Comparison of ENCODE assay signal across 8 mouse cellular contexts in genomic region chr10:30844191-30845010, GRCm38 (mm10). TPM values are rescaled to one million over a fixed set of nuclear protein-coding genes. Genes with fewer than 3 reads are reported as not detected.
DNase-seq lines count a peak whose midpoint lies in the region; ATAC-seq and TF ChIP-seq lines count a peak whose summit lies in the region.

No protein-coding gene starts in this region.

- no peak overlapping the region for H3K27ac ChIP-seq in thymus, adult 2 months (ENCODE audit: control insufficient read depth, insufficient read depth, low read length)
- H3K27ac ChIP-seq in limb, embryonic 10.5 days = peak overlapping the region; percentile 83
- H3K27ac ChIP-seq in midbrain, postnatal 0 days (ENCODE audit: low read depth, low read length) = no peak overlapping the region

- peaks cover 10% of the 10 kb centered on the region for H3K4me1 ChIP-seq in thymus, adult 2 months (replicated peaks; ENCODE audit: control insufficient read depth, insufficient read depth, low read length)
- H3K4me1 ChIP-seq in limb, embryonic 10.5 days = peaks cover 43% of the 10 kb centered on the region
- peaks cover 8% of the 10 kb centered on the region; the same call in 1 of the 2 replicates for H3K4me1 ChIP-seq in midbrain, postnatal 0 days (ENCODE audit: insufficient read depth, low read length)

- no peaks in the 10 kb centered on the region for H3K36me3 ChIP-seq in thymus, adult 2 months (ENCODE audit: control insufficient read depth, insufficient read depth, low read length)
- H3K36me3 ChIP-seq in limb, embryonic 10.5 days = no peaks in the 10 kb centered on the region
- no peaks in the 10 kb centered on the region for H3K36me3 ChIP-seq in midbrain, postnatal 0 days (ENCODE audit: insufficient read depth, low read length)

- intact Hi-C loops in heart, postnatal 14 days (cut with DNase I) = loop anchor here (10.0 kb wide), 1 partner anchor 760 kb away; the partner anchor contains the start of gene Rnf217
- intact Hi-C loops in left cerebral cortex, postnatal 14 days (cut with DNase I) = loop anchor here (5.0 kb wide), 1 partner anchor 453 kb away; no protein-coding TSS in a partner anchor

- no peak for TF ChIP-seq POLR2A in thymus, adult 2 months (IDR thresholded peaks at IDR 0.05; ENCODE audit: control insufficient read depth, extremely low read depth, insufficient read depth, low read length, poor library complexity)

- H3K4me2 ChIP-seq in midbrain, postnatal 0 days (ENCODE audit: low read depth, low read length, poor library complexity, severe bottlenecking) = peak overlapping the region; percentile 80

- no peak overlapping the region for H3K4me3 ChIP-seq in thymus, adult 2 months (ENCODE audit: control insufficient read depth, insufficient read depth, low read length)
- H3K4me3 ChIP-seq in limb, embryonic 10.5 days = peak overlapping the region; percentile 67
- H3K4me3 ChIP-seq in midbrain, postnatal 0 days (ENCODE audit: low read depth, low read length) = peak overlapping the region; percentile 67

- DNase-seq in CD4-positive, CD25-positive, alpha-beta regulatory T cell, adult 2 months (ENCODE audit: low read depth, low spot score) = peak; percentile 10
- DNase-seq in thymus, postnatal 14 days = peak; percentile 6
- DNase-seq in thymus, adult 2 months = no peak
- peak; percentile 38 to 45 for DNase-seq in heart, postnatal 14 days
- DNase-seq in limb, embryonic 10.5 days (ENCODE audit: low spot score) = peak; percentile 69
- DNase-seq in midbrain, postnatal 0 days (ENCODE audit: low spot score) = peak; percentile 36
- no peak for DNase-seq in left cerebral cortex, postnatal 14 days (ENCODE audit: low spot score in 2 of 2)

- 16% methylated on average over 30 of the region's 30 CpGs for WGBS in thymus, adult 2 months
- 2% methylated on average over 30 of the region's 30 CpGs for WGBS in limb, embryonic 10.5 days
- 4% methylated on average over 30 of the region's 30 CpGs for WGBS in midbrain, postnatal 0 days

- peaks cover 5% of the 10 kb centered on the region; the same call in 1 of the 2 replicates for H3K27me3 ChIP-seq in thymus, adult 2 months (ENCODE audit: control insufficient read depth, insufficient read depth, low read length)
- H3K27me3 ChIP-seq in limb, embryonic 10.5 days (ENCODE audit: low read depth, poor library complexity, severe bottlenecking) = peaks cover 50% of the 10 kb centered on the region
- H3K27me3 ChIP-seq in midbrain, postnatal 0 days (ENCODE audit: insufficient read depth, low read length) = peaks cover 31% of the 10 kb centered on the region

- no peak overlapping the region for H3K9ac ChIP-seq in midbrain, postnatal 0 days (replicated peaks; ENCODE audit: low read length, poor library complexity, severe bottlenecking)

- ATAC-seq in CD4-positive, CD25-positive, alpha-beta regulatory T cell, adult 4 months = no peak
- ATAC-seq in midbrain, postnatal 0 days (ENCODE audit: low FRiP score) = no peak

- H3K9me3 ChIP-seq in limb, embryonic 10.5 days (replicated peaks) = no peaks in the 10 kb centered on the region
- no peaks in the 10 kb centered on the region for H3K9me3 ChIP-seq in midbrain, postnatal 0 days (ENCODE audit: low read length)

- TF ChIP-seq CTCF in thymus, adult 2 months (IDR thresholded peaks at IDR 0.05; ENCODE audit: borderline replicate concordance, control insufficient read depth, extremely low read depth, insufficient read depth, low read length, poor library complexity) = no peak
- TF ChIP-seq CTCF in midbrain, postnatal 0 days (IDR thresholded peaks at IDR 0.05) = no peak

RNA-seq across cellular contexts. Expression of gene Hey2, which starts 1.8 kb away (rescaled TPM):
- polyA plus RNA-seq in CD4-positive, CD25-positive, alpha-beta regulatory T cell, adult 4 months (2017; shearing (Covaris generic)) = under 1 TPM in 1 of 2 experiments, not detected in 1; 0.15 TPM
- polyA plus RNA-seq in thymus, adult 2 months (2012; rRNA removed) = 3.6 and 4.9 TPM in 2 replicates
- total RNA-seq in heart, postnatal 14 days (2021) = 1 to 10 TPM; 5.1 to 5.8 TPM
- polyA plus RNA-seq in limb, embryonic 10.5 days (2016; fragmentation: Nextera tagmentation; extraction: Ambion mirVana) = 1.1 and 1.8 TPM in 2 replicates
- total RNA-seq in midbrain, postnatal 0 days (2014; rRNA removed) = 5.9 and 7.6 TPM in 2 replicates
- polyA plus RNA-seq in midbrain, postnatal 0 days (2015; fragmentation: Nextera tagmentation; extraction: Ambion mirVana) = 2.7 and 2.9 TPM in 2 replicates
- 1 to 10 TPM; 5.8 to 6.8 TPM for total RNA-seq in left cerebral cortex, postnatal 14 days (2021)

RNA-seq across cellular contexts. Expression of gene Ncoa7, which starts 41.3 kb away (rescaled TPM):
- 100 to 1,000 TPM; 105 to 122 TPM for polyA plus RNA-seq in CD4-positive, CD25-positive, alpha-beta regulatory T cell, adult 4 months (2017; shearing (Covaris generic))
- 7.0 and 7.7 TPM in 2 replicates for polyA plus RNA-seq in thymus, adult 2 months (2012; rRNA removed)
- total RNA-seq in heart, postnatal 14 days (2021) = 1 to 10 TPM; 6.4 TPM
- 6.2 and 8.2 TPM in 2 replicates for polyA plus RNA-seq in limb, embryonic 10.5 days (2016; fragmentation: Nextera tagmentation; extraction: Ambion mirVana)
- total RNA-seq in midbrain, postnatal 0 days (2014; rRNA removed) = 22.9 and 28.3 TPM in 2 replicates
- 21.7 and 25.8 TPM in 2 replicates for polyA plus RNA-seq in midbrain, postnatal 0 days (2015; fragmentation: Nextera tagmentation; extraction: Ambion mirVana)
- 100 to 1,000 TPM; 105 to 108 TPM for total RNA-seq in left cerebral cortex, postnatal 14 days (2021)

Comparison
In these comparisons a context has a peak if more than half of its experiments do, and no peak if none do; other contexts are left out.
1. DNase-seq: peak in CD4-positive, CD25-positive, alpha-beta regulatory T cell, adult 2 months (single experiment), thymus, postnatal 14 days (single experiment), heart, postnatal 14 days (2 of 2), limb, embryonic 10.5 days (single experiment) and midbrain, postnatal 0 days (single experiment); none in thymus, adult 2 months (single experiment) and left cerebral cortex, postnatal 14 days (0 of 2).